Mouse (Mus musculus): ENCODE results near the gene Myl3. TPM values are rescaled to one million over a fixed set of nuclear protein-coding genes. Genes with fewer than 3 reads are reported as not detected.

Myl3 gene
- total RNA-seq, 2 experiments from 2014 or later, result not detected

GRCm38 (mm10) chr9:110722060-110722459 lies 19.6 kb upstream of the Myl3 start:
- no peak for DNase-seq (ENCODE audit: low spot score in 2 of 2)
- intact Hi-C loops (cut with DNase I), result no loop called here

DNA sequence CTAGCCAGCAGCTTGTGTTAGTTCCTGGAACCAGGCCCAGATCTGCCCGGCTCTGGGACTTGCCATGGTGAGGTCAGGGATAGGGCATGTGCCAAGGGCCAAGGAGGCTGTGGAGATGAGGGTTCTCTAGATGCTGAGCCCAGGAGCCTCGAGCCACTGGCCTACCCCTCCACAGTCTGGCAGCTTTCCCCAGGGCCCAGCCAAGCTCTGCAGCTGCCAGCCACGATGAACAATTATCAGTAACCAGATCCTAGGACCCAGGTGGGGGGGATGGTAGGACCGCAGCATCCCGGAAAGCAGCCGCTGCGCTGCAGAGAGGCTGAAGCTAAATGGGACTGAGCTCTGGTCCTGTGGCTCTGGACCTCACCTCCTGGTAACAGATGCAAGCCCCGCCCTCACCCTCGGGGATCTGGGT lies 15.9 kb upstream of the Myl3 start:
- intact Hi-C loops (cut with DNase I), result no loop called here
- DNase-seq (ENCODE audit: low spot score in 2 of 2), result peak in 1 of 2 experiments; percentile 25

- intact Hi-C loops (cut with DNase I), result no loop called here
- no peak for DNase-seq (ENCODE audit: low spot score in 2 of 2)
Observed at GRCm38 (mm10) chr9:110726867-110727266, 14.8 kb upstream of the Myl3 start.

- DNase-seq (ENCODE audit: low spot score in 2 of 2), result peak in 1 of 2 experiments; percentile 33
- intact Hi-C loops (cut with DNase I), result loop anchor here (2.0 kb wide), 1 partner anchor 141 kb away; no protein-coding TSS in a partner anchor
Observed at GRCm38 (mm10) chr9:110729841-110730240, 11.8 kb upstream of the Myl3 start.

DNA sequence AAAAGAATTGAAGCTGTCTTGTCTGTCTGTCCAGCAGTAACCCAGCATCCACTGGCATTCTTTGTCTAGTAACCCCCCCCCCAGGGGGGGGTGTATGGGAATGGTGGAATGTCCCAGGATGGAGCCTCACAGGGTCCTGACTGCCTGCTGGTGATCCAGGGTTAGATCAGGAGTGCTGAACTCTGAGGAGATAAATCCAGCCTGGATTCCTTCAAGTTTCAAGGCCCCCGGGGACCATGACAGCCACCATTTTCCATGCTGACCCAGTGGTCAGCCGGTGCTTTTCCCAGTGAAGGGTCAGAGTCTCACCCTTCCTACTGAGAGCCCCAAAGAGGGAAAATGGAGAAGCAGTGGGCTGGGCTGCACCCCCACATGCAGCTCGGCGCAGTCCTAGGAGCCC lies 9.8 kb upstream of the Myl3 start:
- intact Hi-C loops (cut with DNase I), result loop anchor here (2.0 kb wide), 1 partner anchor 139 kb away; no protein-coding TSS in a partner anchor
- no peak for DNase-seq (ENCODE audit: low spot score in 2 of 2)

DNA sequence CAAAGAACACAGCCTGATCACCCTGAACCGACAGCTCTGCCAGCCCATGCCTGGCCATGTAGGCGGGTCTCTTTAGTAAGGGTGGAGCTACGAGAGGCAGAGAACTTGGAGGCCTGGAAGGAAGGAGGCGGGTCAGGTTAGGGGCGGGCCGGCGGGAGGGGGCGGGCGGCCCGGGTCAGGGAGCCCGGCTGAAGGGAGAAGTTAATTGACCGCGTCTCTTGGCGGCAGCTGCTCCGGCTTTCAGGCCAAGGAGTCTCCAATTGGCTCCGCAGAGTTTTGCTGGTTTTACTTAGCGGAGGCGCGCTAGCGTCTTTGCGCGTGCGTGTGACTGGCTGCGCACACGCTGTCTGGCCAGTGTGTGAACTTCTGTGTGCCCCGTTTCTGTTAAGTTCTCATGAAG lies 9.0 kb upstream of the Myl3 start:
- DNase-seq (ENCODE audit: low spot score in 2 of 2), result peak in 1 of 2 experiments; percentile 50
- intact Hi-C loops (cut with DNase I), result no loop called here

GRCm38 (mm10) chr9:110733102-110733501 lies 8.6 kb upstream of the Myl3 start:
- no peak for DNase-seq (ENCODE audit: low spot score in 2 of 2)
- intact Hi-C loops (cut with DNase I), result no loop called here

- no peak for DNase-seq (ENCODE audit: low spot score in 2 of 2)
- intact Hi-C loops (cut with DNase I), result no loop called here
Observed at GRCm38 (mm10) chr9:110734154-110734553, 7.5 kb upstream of the Myl3 start.

- DNase-seq (ENCODE audit: low spot score in 2 of 2), result no peak
- intact Hi-C loops (cut with DNase I), result no loop called here
Observed at GRCm38 (mm10) chr9:110736362-110736761, 5.3 kb upstream of the Myl3 start.

DNA sequence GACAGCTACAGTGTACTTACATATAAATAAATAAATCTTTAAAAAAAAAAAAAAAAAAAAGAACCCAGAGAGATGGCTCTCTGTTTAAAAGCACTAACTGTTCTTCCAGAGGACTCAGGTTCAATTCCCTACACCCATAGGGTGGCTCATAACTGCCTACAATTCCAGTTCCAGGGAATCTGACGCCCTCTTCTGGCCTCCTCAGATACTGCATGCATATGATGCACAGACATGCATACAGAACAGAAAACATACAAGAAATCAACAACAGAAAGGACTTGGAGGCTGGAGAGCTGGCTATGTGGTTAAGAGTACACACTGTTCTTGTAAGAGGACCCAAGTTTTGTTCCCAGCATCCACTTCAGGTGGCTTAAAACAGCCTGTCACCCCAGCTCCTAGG lies 3.6 kb upstream of the Myl3 start:
- no peak for DNase-seq (ENCODE audit: low spot score in 2 of 2)
- intact Hi-C loops (cut with DNase I), result no loop called here

GRCm38 (mm10) chr9:110739961-110740360 lies 1.7 kb upstream of the Myl3 start:
- intact Hi-C loops (cut with DNase I), result no loop called here
- no peak for DNase-seq (ENCODE audit: low spot score in 2 of 2)

- no peak for DNase-seq (ENCODE audit: low spot score in 2 of 2)
- intact Hi-C loops (cut with DNase I), result no loop called here
Observed at GRCm38 (mm10) chr9:110742295-110742950, 762 bp downstream of the Myl3 start.

DNA sequence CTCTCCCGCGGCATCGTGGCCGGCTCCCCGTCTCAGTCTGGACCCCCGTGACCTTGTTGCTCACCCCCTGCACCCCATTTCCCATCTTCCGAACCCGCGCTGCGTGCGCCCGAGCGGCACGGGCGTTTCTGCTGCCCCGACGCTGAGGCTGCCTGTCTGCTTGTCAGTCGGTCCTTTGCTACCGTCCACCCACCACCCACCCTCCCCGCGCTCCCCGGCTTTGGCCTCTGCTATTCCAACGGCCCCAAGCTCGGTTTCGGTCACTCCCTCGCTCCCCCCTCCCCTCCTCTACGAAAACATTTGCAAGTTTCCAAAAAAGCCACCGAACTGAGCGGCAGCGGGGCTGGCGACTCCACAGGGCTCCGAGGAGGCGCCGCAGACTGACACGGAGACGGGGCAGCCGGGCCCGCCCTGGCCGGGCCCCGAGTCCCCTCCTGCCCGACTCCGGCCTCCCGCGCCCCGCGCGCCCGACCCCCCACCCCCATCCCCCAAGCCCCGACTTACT lies 1.3 kb downstream of the Myl3 start:
- DNase-seq (ENCODE audit: low spot score in 2 of 2), result no peak

GRCm38 (mm10) chr9:110743456-110744323 lies 2.0 kb downstream of the Myl3 start:
- intact Hi-C loops (cut with DNase I), result no loop called here
- no peak for DNase-seq (ENCODE audit: low spot score in 2 of 2)

More for the DNA sequence above, 1.3 kb downstream of the Myl3 start:
- intact Hi-C loops (cut with DNase I), result no loop called here

DNA sequence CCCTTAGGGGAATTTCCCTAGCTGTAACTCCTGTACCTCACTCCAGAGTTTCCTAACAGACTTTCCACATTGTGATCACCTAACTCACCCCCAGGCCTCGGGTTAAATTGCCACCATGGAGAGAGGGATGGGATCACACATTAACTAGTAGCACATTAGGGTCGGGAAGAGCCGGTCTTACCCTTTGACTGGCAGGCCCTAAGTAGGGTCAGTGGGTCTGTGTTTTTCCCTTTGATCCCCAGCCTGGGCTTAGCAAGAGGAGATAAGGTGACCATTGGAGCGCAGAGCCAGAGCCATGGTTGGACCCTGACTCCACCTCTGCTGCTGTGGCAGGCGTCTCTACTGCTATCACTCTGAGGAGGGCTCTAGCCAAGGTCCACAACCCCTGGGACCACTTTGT lies 4.1 kb downstream of the Myl3 start:
- intact Hi-C loops (cut with DNase I), result no loop called here
- DNase-seq (ENCODE audit: low spot score in 2 of 2), result no peak

GRCm38 (mm10) chr9:110746238-110746637 lies 4.6 kb downstream of the Myl3 start:
- intact Hi-C loops (cut with DNase I), result no loop called here
- DNase-seq (ENCODE audit: low spot score in 2 of 2), result no peak

DNA sequence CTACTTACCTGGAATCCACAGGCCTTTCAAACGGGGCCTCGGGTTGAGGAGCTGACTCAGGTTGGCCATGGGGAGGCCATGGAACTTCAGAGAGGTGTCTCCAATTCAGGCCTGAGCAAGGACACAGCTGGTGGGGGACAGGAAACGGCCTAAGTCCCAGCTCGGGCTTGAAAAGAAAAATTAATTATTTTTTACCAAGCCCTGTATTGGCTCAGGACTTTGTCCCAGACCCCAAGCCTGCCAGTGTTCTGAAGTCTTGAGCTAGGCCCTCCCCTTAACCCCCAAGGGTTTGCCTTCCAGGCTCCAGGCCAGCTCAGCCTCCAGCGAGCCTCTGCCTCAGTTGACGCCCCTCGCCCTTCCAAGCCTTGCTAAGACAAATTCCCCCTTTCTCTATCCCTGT lies 5.3 kb downstream of the Myl3 start, which contains the start of gene Pth1r:
Gene Pth1r, minus strand, starts transcription at position 185 of the 400 bp plus-strand sequence.
- no peak for DNase-seq (ENCODE audit: low spot score in 2 of 2)
- intact Hi-C loops (cut with DNase I), result no loop called here

GRCm38 (mm10) chr9:110748451-110748850 lies 6.8 kb downstream of the Myl3 start:
- DNase-seq (ENCODE audit: low spot score in 2 of 2), result no peak
- intact Hi-C loops (cut with DNase I), result no loop called here

GRCm38 (mm10) chr9:110750404-110751187 lies 8.9 kb downstream of the Myl3 start:
- no peak for DNase-seq (ENCODE audit: low spot score in 2 of 2)
- intact Hi-C loops (cut with DNase I), result no loop called here

DNA sequence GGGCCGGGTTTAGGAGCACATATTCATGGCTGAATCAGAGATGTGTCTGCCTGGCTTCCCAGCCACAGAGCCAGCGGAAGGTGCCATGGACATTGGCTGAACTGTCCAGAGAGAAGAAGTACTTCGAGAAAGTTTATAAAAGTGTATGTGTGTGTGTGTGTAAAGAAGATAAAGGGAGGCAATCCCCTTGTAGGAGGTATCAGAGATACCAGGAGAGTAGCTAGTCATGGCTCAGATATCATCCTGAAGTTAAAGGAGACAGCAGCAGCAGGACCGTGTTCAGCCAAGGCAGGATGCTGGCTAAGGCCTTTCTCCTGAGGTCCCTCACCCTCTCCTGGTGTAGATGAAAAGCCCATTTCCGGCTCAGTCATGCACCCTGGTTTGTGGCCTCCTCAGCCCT lies 9.8 kb downstream of the Myl3 start:
- intact Hi-C loops (cut with DNase I), result no loop called here

More for the DNA sequence above, 9.8 kb downstream of the Myl3 start:
- DNase-seq (ENCODE audit: low spot score in 2 of 2), result no peak
